In the genomic region with DNA sequence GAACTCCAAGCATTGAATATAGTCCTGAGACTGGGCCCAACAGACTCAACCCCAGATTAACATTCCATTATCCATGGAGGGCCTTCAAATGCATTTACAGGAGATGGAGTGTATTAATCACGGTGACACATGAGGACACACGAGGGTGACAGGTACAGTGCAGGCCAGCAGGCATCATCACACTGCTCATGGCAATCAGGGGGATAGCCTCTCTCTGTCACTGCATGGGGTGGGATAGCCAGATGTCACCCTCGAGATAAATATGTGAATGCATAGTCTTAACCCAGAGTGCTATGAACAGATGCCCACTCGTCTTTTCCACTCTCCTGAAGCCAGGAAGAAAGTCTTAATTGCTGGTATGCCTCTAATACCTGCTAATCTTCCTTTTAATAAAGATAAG, we compare ENCODE assay signal across 7 mouse cellular contexts.
"Had no signal": no experiment of that assay in that cellular context is flagged by ENCODE, and none has a peak within 500 bp of the region (broad histone marks: within the 10 kb centered on the region; RNA-seq: fewer than 3 reads in every experiment).

No protein-coding gene starts in this region.

- DNase-seq: kidney, adult 2 months; kidney, postnatal 36 days; layer of hippocampus, adult 9-11 months; layer of hippocampus, postnatal 36 days; lung, adult 18-20 months; right cerebral cortex, postnatal 14 days; thymus, postnatal 4 days had no signal
